Mouse (Mus musculus) lung, adult 2 months (tissue): ENCODE data around the gene Btd.

Experiments
- CTCF ChIP-seq: fragments of 200-500 bp; IDR thresholded peaks from 2 replicates; pipeline ENCODE4 v1.5.1; 2011; ENCODE audit warnings: mild to moderate bottlenecking, low read length, control low read depth; ENCODE audit not compliant: insufficient read depth
- POLR2A ChIP-seq: fragments of 200-500 bp; IDR thresholded peaks from 2 replicates; pipeline ENCODE4 v1.6.1; 2011; ENCODE audit warnings: low read depth, mild to moderate bottlenecking, control low read depth, low read length, borderline replicate concordance; ENCODE audit errors: extremely low read depth

DNA sequence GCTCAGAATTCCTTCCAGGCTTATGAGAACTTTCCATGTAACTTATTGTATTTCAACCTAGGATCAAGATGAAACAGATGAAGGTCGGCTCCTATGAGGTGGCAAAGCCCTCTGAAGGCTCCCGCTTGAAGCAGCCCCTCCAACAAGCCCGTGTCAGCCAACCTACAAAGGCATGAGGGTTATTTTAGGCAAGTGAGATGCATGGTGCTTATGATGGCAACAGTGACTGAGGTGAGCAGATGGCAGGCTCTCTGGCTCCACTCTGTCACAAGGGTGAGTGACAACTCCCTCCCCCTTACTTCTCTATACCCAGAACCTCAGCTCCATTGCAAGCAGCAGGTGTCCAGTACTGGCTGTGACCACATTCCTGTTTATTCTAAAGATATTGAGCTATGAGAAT, 56.5 kb downstream of the Btd start:
- TF ChIP-seq CTCF = no peak
- no peak for TF ChIP-seq POLR2A
